Mouse (Mus musculus) forebrain, postnatal 0 days (tissue): ENCODE results near the gene Ntrk1. TPM values are rescaled to one million over a fixed set of nuclear protein-coding genes. Genes with fewer than 3 reads are reported as not detected.
"Not testable (repeated sequence)": the region's sequence is repeated elsewhere in the genome, so short reads cannot be mapped to it uniquely, and the experiment has no call there.

Experiments
- ATAC-seq: fragments of 200-750 bp; cut with Nextera tagmentation; 2 replicates; pipeline ENCODE4 v1.8.0; 2017; ENCODE audit warnings: mild to moderate bottlenecking, moderate library complexity
- DNase-seq: peaks from one replicate; pipeline ENCODE4 v3.0.0-alpha.2; 2015
- H3K27ac ChIP-seq: fragments of 300-500 bp; sonication (generic); 2 replicates; pipeline ENCODE4 v1.5.1; 2014; ENCODE audit warnings: low read depth, mild to moderate bottlenecking, antibody characterized with exemption, low read length, moderate library complexity, mixed read lengths
- H3K27me3 ChIP-seq: fragments of 300-500 bp; sonication (generic); 2 replicates; pipeline ENCODE4 v1.6.1; 2014; ENCODE audit warnings: mild to moderate bottlenecking, low read length, mixed read lengths; ENCODE audit not compliant: insufficient read depth
- H3K36me3 ChIP-seq: fragments of 300-500 bp; sonication (generic); 2 replicates; pipeline ENCODE4 v1.6.1; 2014; ENCODE audit warnings: mild to moderate bottlenecking, moderate library complexity; ENCODE audit not compliant: insufficient read depth
- H3K4me1 ChIP-seq: fragments of 300-500 bp; sonication (generic); 2 replicates; pipeline ENCODE4 v1.6.1; 2014; ENCODE audit warnings: antibody characterized with exemption; ENCODE audit not compliant: insufficient read depth
- H3K4me2 ChIP-seq: fragments of 300-500 bp; sonication (generic); 2 replicates; pipeline ENCODE4 v1.6.1; 2014; ENCODE audit warnings: low read depth, mild to moderate bottlenecking, moderate library complexity
- H3K4me3 ChIP-seq: fragments of 300-500 bp; sonication (generic); 2 replicates; pipeline ENCODE4 v1.5.1; 2014; ENCODE audit warnings: low read depth, low read length, mixed read lengths
- H3K9ac ChIP-seq: fragments of 300-500 bp; sonication (generic); 2 replicates; pipeline ENCODE4 v1.6.1; 2014; ENCODE audit warnings: mild to moderate bottlenecking
- H3K9me3 ChIP-seq: fragments of 300-500 bp; sonication (generic); 2 replicates; pipeline ENCODE4 v1.6.1; 2016; ENCODE audit warnings: low read length
- CTCF ChIP-seq: sonication (generic); IDR thresholded peaks from 2 replicates; pipeline ENCODE4 v1.5.1; 2016; ENCODE audit warnings: antibody characterized with exemption, control low read depth, low read depth
- WGBS: fragments of 180-500 bp; shearing (Covaris S2); extraction: QIAGEN DNeasy Blood & Tissue Kit; methylation state at CpG from one replicate; pipeline ENCODE4 v1.1.7; 2014; 5-methylcytosine and 5-hydroxymethylcytosine counted together
- polyA plus RNA-seq: library from polyadenylated mRNA; unstranded; fragments of >200 nt; fragmentation: Nextera tagmentation; extraction: Ambion mirVana; gene quantifications from 2 replicates; pipeline ENCODE4 v1.2.1, GENCODE M21; 2015
- total RNA-seq: library from RNA; depleted of rRNA; stranded (reverse); fragments of >200 nt; gene quantifications from 2 replicates; pipeline ENCODE4 v1.2.3, GENCODE M21; 2014; rRNA removed

Ntrk1 gene
- total RNA-seq: 1.5 and 2.2 TPM in 2 replicates
- 1.7 and 2.9 TPM in 2 replicates for polyA plus RNA-seq

DNA sequence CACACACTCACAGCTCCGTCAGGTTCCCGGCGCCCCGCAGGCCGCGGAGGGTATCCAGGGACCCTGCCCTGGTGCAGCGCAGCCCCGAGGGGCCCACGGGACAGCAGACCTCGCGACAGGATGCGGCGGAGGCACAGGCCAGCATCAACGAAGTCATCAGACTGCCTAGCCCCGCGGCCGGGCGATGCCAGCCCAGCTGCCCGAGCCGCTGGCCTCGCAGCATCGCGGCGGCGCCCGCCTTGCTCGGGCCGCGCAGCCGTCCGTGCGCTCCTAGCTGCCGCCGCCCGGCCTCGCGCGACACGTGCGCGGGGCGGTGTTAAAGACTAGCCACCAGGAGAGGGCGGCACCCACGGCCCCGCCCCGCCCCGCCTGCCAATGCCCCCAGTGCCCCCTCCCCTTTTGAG lies at the start of gene Ntrk1:
TSS of gene Ntrk1 (minus strand) at position 241 of the 404 bp plus-strand sequence.
- no peaks in the 10 kb centered on the region for H3K36me3 ChIP-seq
- no peaks in the 10 kb centered on the region for H3K4me1 ChIP-seq
- H3K4me3 ChIP-seq: peak within 1 kb of the TSS; percentile 30
- ATAC-seq (peak; percentile 59), DNase-seq (no peak)
- no peak within 1 kb of the TSS for H3K27ac ChIP-seq
- H3K9me3 ChIP-seq: no peaks in the 10 kb centered on the region
- TF ChIP-seq CTCF: no peak
- peaks cover 74% of the 10 kb centered on the region for H3K27me3 ChIP-seq
- H3K9ac ChIP-seq: no peak within 1 kb of the TSS
- WGBS: 8% methylated on average over 46 of the region's 47 CpGs
- H3K4me2 ChIP-seq: peak within 1 kb of the TSS; percentile 50

DNA sequence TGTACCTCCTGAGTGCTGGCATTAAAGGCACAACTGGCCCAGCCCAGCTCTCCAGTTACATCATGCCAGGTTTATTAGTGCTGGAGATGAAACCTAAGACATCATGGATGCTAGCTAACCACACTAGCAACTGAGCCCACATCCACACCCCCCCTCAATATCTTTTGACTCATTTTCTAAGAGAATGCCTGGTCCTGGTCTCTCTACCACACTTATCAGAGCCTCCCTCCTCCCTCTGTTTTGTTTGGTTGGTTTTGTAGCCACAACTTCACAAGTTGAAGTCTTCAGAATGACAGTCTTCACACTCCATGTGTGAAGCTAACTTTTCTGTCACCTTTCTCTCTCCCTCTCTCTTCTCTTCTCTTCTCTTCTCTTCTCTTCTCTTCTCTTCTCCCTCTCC lies 45.9 kb upstream of the Ntrk1 start:
- no peak for DNase-seq
- no peak for ATAC-seq
- no peak overlapping the region for H3K4me2 ChIP-seq
- no peaks in the 10 kb centered on the region for H3K27me3 ChIP-seq
- no peak overlapping the region for H3K9ac ChIP-seq
- H3K4me3 ChIP-seq: no peak overlapping the region
- no peak overlapping the region for H3K27ac ChIP-seq
- no peaks in the 10 kb centered on the region for H3K9me3 ChIP-seq
- TF ChIP-seq CTCF: no peak
- H3K4me1 ChIP-seq: no peaks in the 10 kb centered on the region
- no peaks in the 10 kb centered on the region for H3K36me3 ChIP-seq

DNA sequence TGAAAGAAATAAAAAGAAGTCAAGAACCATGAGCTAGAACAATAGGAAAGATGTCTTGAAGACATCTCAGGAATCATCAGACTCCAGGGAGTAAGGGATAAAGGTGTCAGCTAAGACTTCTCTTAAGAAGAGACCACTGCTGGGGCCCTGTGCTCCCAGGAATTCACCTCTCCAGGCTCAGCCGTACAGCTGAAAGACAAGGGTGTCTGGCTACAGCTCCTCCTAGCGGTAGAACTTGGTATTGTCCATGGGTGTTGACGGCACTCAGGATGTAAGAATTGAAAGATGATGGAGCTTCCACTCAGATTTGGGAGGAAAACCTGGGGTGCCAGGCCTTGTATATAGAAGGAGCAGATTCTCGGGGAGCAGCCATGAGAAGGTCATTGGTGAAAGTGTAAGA lies 43.7 kb upstream of the Ntrk1 start:
- no peak for ATAC-seq
- peak; percentile 88 for TF ChIP-seq CTCF
- Histone ChIP-seq H3K9me3 (no peaks in the 10 kb centered on the region), H3K4me2 (no peak overlapping the region), H3K4me3 (no peak overlapping the region), H3K36me3 (no peaks in the 10 kb centered on the region), H3K9ac (no peak overlapping the region), H3K27ac (no peak overlapping the region), H3K4me1 (no peaks in the 10 kb centered on the region), H3K27me3 (no peaks in the 10 kb centered on the region)
- peak; percentile 79 for DNase-seq
- 4% methylated on average over 4 of the region's 4 CpGs for WGBS

DNA sequence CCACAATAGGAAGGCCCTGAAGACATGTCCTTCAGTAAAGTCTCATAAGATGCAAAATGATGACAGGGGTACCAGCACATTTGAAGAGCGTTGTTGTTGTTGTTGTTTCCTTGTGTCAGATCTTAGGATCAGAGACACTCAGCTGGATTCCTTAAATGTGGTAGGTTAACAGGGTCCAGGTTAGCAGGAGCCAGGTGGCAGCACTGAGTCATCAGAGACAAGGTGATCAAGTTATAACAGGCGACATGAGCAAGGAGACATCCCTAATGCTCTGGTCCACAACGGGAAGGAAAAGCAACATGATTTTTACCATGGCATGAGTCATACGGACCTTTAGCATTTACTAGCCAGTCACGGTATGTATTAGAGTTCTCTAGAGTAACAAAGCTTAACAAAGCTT lies 38.5 kb upstream of the Ntrk1 start:
- no peak for TF ChIP-seq CTCF
- H3K36me3 ChIP-seq: no peaks in the 10 kb centered on the region
- H3K4me1 ChIP-seq: no peaks in the 10 kb centered on the region
- no peak overlapping the region for H3K4me3 ChIP-seq
- no peak overlapping the region for H3K27ac ChIP-seq
- 72% methylated on average over 5 of the region's 5 CpGs for WGBS
- H3K9ac ChIP-seq: no peak overlapping the region
- no peak overlapping the region for H3K4me2 ChIP-seq
- ATAC-seq (no peak), DNase-seq (no peak)
- no peaks in the 10 kb centered on the region for H3K27me3 ChIP-seq
- H3K9me3 ChIP-seq: no peaks in the 10 kb centered on the region

DNA sequence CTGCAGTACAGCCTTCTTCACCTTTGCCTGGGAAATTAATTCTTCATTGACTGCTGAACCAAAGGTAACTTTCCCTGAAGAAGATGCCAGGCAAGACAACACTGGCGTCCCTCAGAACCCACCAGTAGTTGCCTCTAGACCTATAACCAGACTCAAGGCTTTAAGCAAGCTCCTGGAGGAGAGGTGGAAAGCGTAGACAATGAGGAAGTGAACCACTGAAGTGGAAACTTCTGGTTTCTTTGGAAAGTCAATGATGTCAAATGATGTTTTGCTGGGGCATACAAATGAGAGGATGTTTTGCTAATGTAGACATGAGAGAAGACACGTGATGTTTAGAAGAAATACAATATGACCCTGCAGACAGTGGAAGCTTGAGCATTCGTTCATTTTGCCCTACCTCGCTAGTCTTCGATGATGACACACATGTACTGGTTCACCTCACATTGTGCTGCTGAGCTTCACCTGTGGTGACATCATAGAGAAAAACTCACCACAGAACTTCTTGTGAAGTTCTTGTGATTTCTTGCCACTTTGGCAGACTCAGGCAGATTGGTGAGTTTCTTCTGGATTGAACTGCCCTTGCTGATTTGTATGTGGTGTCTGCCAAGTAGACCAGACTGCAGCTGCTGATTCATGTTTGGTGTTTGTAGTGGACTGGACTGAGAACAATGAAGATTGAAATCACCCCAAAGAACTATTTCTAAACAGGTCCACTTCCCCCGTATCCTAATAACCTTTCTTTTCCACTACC lies 37.3 kb upstream of the Ntrk1 start:
- no peak overlapping the region for H3K9ac ChIP-seq
- no peak overlapping the region for H3K4me2 ChIP-seq
- H3K4me1 ChIP-seq: no peaks in the 10 kb centered on the region
- no peak overlapping the region for H3K4me3 ChIP-seq
- 83% methylated on average over 7 of the region's 7 CpGs for WGBS
- H3K36me3 ChIP-seq: no peaks in the 10 kb centered on the region
- TF ChIP-seq CTCF: no peak
- no peaks in the 10 kb centered on the region for H3K9me3 ChIP-seq
- no peaks in the 10 kb centered on the region for H3K27me3 ChIP-seq
- DNase-seq: no peak
- ATAC-seq: no peak
- no peak overlapping the region for H3K27ac ChIP-seq

DNA sequence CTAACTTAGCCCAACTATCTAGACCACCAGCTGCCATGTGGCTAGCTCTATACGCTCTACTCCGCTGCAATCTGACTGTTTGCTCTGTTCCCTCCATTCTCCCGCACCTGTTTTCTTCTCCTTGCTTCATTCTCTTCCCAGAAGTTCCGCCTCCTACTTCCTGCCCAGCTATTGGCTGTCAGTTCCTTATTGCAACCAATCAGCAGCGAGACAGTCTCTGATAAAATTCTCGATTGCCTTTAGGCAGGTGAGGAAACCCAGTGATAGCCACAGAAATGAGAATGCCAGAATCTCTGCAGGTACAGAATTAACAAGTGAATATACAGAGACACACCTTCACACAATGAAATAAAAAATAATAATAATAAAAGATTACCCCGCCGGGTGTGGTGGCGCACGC lies 34.1 kb upstream of the Ntrk1 start:
- no peak for ATAC-seq
- Histone ChIP-seq H3K9me3 (no peaks in the 10 kb centered on the region), H3K27ac (no peak overlapping the region), H3K36me3 (no peaks in the 10 kb centered on the region), H3K9ac (no peak overlapping the region), H3K4me3 (no peak overlapping the region), H3K4me1 (no peaks in the 10 kb centered on the region), H3K27me3 (no peaks in the 10 kb centered on the region), H3K4me2 (no peak overlapping the region)
- no peak for DNase-seq
- TF ChIP-seq CTCF: no peak
- WGBS: 58% methylated on average over 10 of the region's 10 CpGs

DNA sequence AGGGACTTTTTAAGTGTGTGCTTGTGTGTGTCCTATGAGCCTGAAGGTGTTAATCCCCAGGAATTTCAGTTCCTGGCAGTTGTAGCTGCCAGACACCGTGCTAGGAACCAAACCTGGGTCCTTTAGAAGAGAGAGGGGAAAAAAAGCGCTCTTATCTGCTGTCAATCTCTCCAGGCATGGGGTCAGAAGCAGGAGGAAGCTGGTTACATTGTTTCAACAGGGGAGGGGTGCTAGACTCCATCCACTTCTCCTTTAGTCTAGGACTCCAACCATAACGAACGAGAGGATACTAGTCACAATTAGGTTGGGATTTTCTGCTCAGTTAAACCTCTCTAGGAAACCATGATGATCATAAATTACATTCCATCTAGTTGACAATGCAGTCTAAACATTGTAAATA lies 33.5 kb upstream of the Ntrk1 start:
- 30% methylated on average over 4 of the region's 4 CpGs for WGBS
- Histone ChIP-seq H3K27me3 (no peaks in the 10 kb centered on the region), H3K27ac (no peak overlapping the region), H3K9me3 (no peaks in the 10 kb centered on the region), H3K9ac (no peak overlapping the region), H3K4me2 (no peak overlapping the region), H3K4me3 (no peak overlapping the region), H3K4me1 (no peaks in the 10 kb centered on the region), H3K36me3 (no peaks in the 10 kb centered on the region)
- ATAC-seq (no peak), DNase-seq (no peak)
- TF ChIP-seq CTCF: no peak

DNA sequence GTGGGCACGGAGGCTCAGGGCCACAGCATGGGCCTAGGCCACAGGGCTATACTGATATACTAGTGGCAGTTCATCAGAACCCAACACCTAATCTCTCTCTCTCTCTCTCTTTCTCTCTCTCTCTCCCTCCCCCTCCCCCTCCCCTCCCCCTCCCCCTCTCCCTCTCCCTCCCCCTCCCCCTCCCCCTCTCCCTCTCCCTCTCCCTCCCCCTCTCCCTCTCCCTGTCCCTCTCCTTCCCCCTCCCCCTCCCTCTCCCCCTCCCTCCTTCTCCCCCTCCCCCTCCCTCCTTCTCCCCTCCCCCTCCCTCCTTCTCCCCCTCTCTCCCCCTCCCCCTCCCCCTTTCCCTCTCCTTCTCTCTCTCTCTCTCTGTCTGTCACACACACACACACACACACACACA lies 29.2 kb upstream of the Ntrk1 start, which contains the start of gene Pear1:
TSS of gene Pear1 (minus strand) at position 101 of the 400 bp plus-strand sequence.
- H3K4me2 ChIP-seq, ATAC-seq, H3K4me1 ChIP-seq: not testable (repeated sequence)

More for the DNA sequence above, 29.2 kb upstream of the Ntrk1 start, which contains the start of gene Pear1:
- not testable (repeated sequence) for H3K27me3 ChIP-seq, H3K4me3 ChIP-seq, DNase-seq, H3K9ac ChIP-seq, H3K9me3 ChIP-seq, H3K36me3 ChIP-seq, H3K27ac ChIP-seq
- WGBS: 81% methylated on average over 1 of the region's 1 CpGs
